Mouse (Mus musculus) MEL (cell line): ENCODE data around the gene Tmprss7. TPM values are rescaled to one million over a fixed set of nuclear protein-coding genes. Genes with fewer than 3 reads are reported as not detected.

ENCODE experiments used
- DNase-seq: peaks from one replicate; pipeline ENCODE4 v3.0.0; 2011; ENCODE audit warnings: low read depth, low spot score
- H3K27ac ChIP-seq: 2 replicates; pipeline ENCODE4 v1.5.1; 2012; ENCODE audit warnings: low read depth, mild to moderate bottlenecking, control low read depth, low read length, moderate library complexity; ENCODE audit not compliant: control insufficient read depth
- H3K27me3 ChIP-seq, 2 experiments: fragments of 150-350 bp in 1 of 2; sonication (generic) in 1 of 2; 2 replicates each; pipeline ENCODE4 v1.6.1; 2012; ENCODE audit warnings: low read length in 2 of 2, mild to moderate bottlenecking in 2 of 2, improper control_type of control experiment in 1 of 2, moderate library complexity in 1 of 2; ENCODE audit not compliant: insufficient read depth in 2 of 2, control insufficient read depth in 1 of 2
- H3K36me3 ChIP-seq, 2 experiments: 2 replicates each; pipeline ENCODE4 v1.6.1; 2012 to 2014; ENCODE audit warnings: low read length in 2 of 2, improper control_type of control experiment in 1 of 2, inconsistent platforms in 1 of 2, mild to moderate bottlenecking in 1 of 2; ENCODE audit not compliant: insufficient read depth in 2 of 2, control insufficient read depth in 1 of 2
- H3K4me1 ChIP-seq, 2 experiments: fragments of 150-350 bp in 1 of 2; sonication (generic) in 1 of 2; 2 replicates each; pipeline ENCODE4 v1.6.1; 2012; ENCODE audit warnings: low read length in 2 of 2, improper control_type of control experiment in 1 of 2, mild to moderate bottlenecking in 1 of 2; ENCODE audit not compliant: insufficient read depth in 2 of 2, control insufficient read depth in 1 of 2
- H3K4me3 ChIP-seq, 2 experiments: fragments of 150-350 bp in 1 of 2; sonication (generic) in 1 of 2; 2 replicates each; pipeline ENCODE4 v1.5.1; 2012; ENCODE audit warnings: low read depth in 2 of 2, low read length in 2 of 2, mild to moderate bottlenecking in 2 of 2, moderate library complexity in 2 of 2, control low read depth in 1 of 2, improper control_type of control experiment in 1 of 2; ENCODE audit not compliant: control insufficient read depth in 1 of 2, insufficient read depth in 1 of 2
- H3K79me2 ChIP-seq: 2 replicates; pipeline ENCODE4 v1.6.1; 2012; ENCODE audit warnings: mild to moderate bottlenecking, low read length, moderate library complexity; ENCODE audit not compliant: control insufficient read depth, poor library complexity, insufficient read depth
- H3K9ac ChIP-seq: 2 replicates; pipeline ENCODE4 v1.6.1; 2012; ENCODE audit warnings: low read depth, mild to moderate bottlenecking, control low read depth, low read length, moderate library complexity; ENCODE audit not compliant: control insufficient read depth, poor library complexity, severe bottlenecking
- H3K9me3 ChIP-seq: fragments of 150-350 bp; sonication (generic); replicated peaks from 2 replicates; pipeline ENCODE4 v1.6.1; 2012; ENCODE audit warnings: mild to moderate bottlenecking, low read length, improper control_type of control experiment, moderate library complexity; ENCODE audit not compliant: insufficient read depth
- BHLHE40 ChIP-seq: IDR thresholded peaks from 2 replicates; pipeline ENCODE4 v1.6.1; 2012; ENCODE audit warnings: low read depth, mild to moderate bottlenecking, inconsistent platforms, low read length, improper control_type of control experiment, borderline replicate concordance
- CHD1 ChIP-seq: IDR thresholded peaks from 2 replicates; pipeline ENCODE4 v1.6.1; 2012; ENCODE audit warnings: low read depth, mild to moderate bottlenecking, inconsistent platforms, low read length, improper control_type of control experiment
- E2F4 ChIP-seq: IDR thresholded peaks from 2 replicates; pipeline ENCODE4 v1.6.1; 2011; ENCODE audit warnings: low read depth, low read length, improper control_type of control experiment, borderline replicate concordance
- EP300 ChIP-seq, 2 experiments: IDR thresholded peaks; 2 replicates each; pipeline ENCODE4 v1.6.1; 2011; ENCODE audit warnings: improper control_type of control experiment in 2 of 2, low read length in 2 of 2, low read depth in 1 of 2, mild to moderate bottlenecking in 1 of 2
- ETS1 ChIP-seq: IDR thresholded peaks from 2 replicates; pipeline ENCODE4 v1.6.1; 2012; ENCODE audit warnings: low read depth, mild to moderate bottlenecking, inconsistent platforms, low read length, improper control_type of control experiment, moderate library complexity
- GATA1 ChIP-seq: IDR thresholded peaks from 2 replicates; pipeline ENCODE4 v1.6.1; 2011; ENCODE audit warnings: low read depth, low read length, improper control_type of control experiment
- JUND ChIP-seq: IDR thresholded peaks from 2 replicates; pipeline ENCODE4 v1.6.1; 2011; ENCODE audit warnings: low read depth, mild to moderate bottlenecking, improper control_type of control experiment, low read length
- MAZ ChIP-seq: IDR thresholded peaks from 2 replicates; pipeline ENCODE4 v1.6.1; 2012; ENCODE audit warnings: low read depth, mild to moderate bottlenecking, inconsistent platforms, low read length, improper control_type of control experiment
- MEF2A ChIP-seq: IDR thresholded peaks from 2 replicates; pipeline ENCODE4 v1.6.1; 2014; ENCODE audit warnings: low read depth, mild to moderate bottlenecking, inconsistent platforms, low read length, improper control_type of control experiment; ENCODE audit not compliant: poor library complexity, insufficient replicate concordance, severe bottlenecking; ENCODE audit errors: extremely low read depth
- MXI1 ChIP-seq: IDR thresholded peaks from 2 replicates; pipeline ENCODE4 v1.6.1; 2011; ENCODE audit warnings: mild to moderate bottlenecking, low read depth, low read length, improper control_type of control experiment
- MYB ChIP-seq: IDR thresholded peaks from 2 replicates; pipeline ENCODE4 v1.6.1; 2011; ENCODE audit warnings: mild to moderate bottlenecking, low read depth, low read length, improper control_type of control experiment
- MYC ChIP-seq: IDR thresholded peaks from 2 replicates; pipeline ENCODE4 v1.6.1; 2011; ENCODE audit warnings: low read depth, mild to moderate bottlenecking, low read length, improper control_type of control experiment, moderate library complexity
- NELFE ChIP-seq: IDR thresholded peaks from 2 replicates; pipeline ENCODE4 v1.6.1; 2011; ENCODE audit warnings: low read depth, low read length, improper control_type of control experiment
- POLR2AphosphoS5 ChIP-seq: IDR thresholded peaks from 2 replicates; pipeline ENCODE4 v1.6.1; 2012; ENCODE audit warnings: low read depth, borderline replicate concordance, mild to moderate bottlenecking, inconsistent platforms, low read length, moderate library complexity, mixed read lengths
- SIN3A ChIP-seq: IDR thresholded peaks from 2 replicates; pipeline ENCODE4 v1.6.1; 2012; ENCODE audit warnings: low read length, improper control_type of control experiment, inconsistent platforms
- TBP ChIP-seq: IDR thresholded peaks from 2 replicates; pipeline ENCODE4 v1.8.0; 2011; ENCODE audit warnings: low read depth, low read length, improper control_type of control experiment
- TCF12 ChIP-seq: IDR thresholded peaks from 2 replicates; pipeline ENCODE4 v1.6.1; 2014; ENCODE audit warnings: low read depth, mild to moderate bottlenecking, inconsistent platforms, low read length, improper control_type of control experiment, moderate library complexity
- USF1 ChIP-seq: IDR thresholded peaks from 2 replicates; pipeline ENCODE4 v1.6.1; 2014; ENCODE audit warnings: low read depth, mild to moderate bottlenecking, inconsistent platforms, low read length, improper control_type of control experiment, moderate library complexity
- USF2 ChIP-seq, 2 experiments: IDR thresholded peaks; 2 replicates each; pipeline ENCODE4 v1.6.1; 2011 to 2012; ENCODE audit warnings: improper control_type of control experiment in 2 of 2, low read length in 2 of 2, borderline replicate concordance in 1 of 2, inconsistent platforms in 1 of 2, low read depth in 1 of 2, mild to moderate bottlenecking in 1 of 2; ENCODE audit not compliant: insufficient read depth in 1 of 2
- ZC3H11A ChIP-seq: IDR thresholded peaks from 2 replicates; pipeline ENCODE4 v1.6.1; 2012; ENCODE audit warnings: low read depth, mild to moderate bottlenecking, inconsistent platforms, low read length, improper control_type of control experiment
- polyA plus RNA-seq, 2 experiments: library from polyadenylated mRNA; stranded (reverse) in 1 of 2; unstranded in 1 of 2; fragments of >175 nt in 1 of 2; fragments of >200 nt in 1 of 2; gene quantifications; 2 replicates each; pipeline versions ENCODE4 v1.2.1 to v1.2.4; 2012; ENCODE audit warnings: low replicate concordance in 2 of 2, low read depth in 1 of 2; ENCODE audit not compliant: insufficient read length in 2 of 2, insufficient read depth in 1 of 2, missing spikeins in 1 of 2
- total RNA-seq: library from RNA; depleted of rRNA; stranded (reverse); fragments of 300-350 nt; gene quantifications from 2 replicates; pipeline ENCODE4 v1.2.3, GENCODE M21; 2012

Tmprss7 gene
- total and polyA plus RNA-seq, 3 experiments = 0.04 TPM; not detected in 1

DNA sequence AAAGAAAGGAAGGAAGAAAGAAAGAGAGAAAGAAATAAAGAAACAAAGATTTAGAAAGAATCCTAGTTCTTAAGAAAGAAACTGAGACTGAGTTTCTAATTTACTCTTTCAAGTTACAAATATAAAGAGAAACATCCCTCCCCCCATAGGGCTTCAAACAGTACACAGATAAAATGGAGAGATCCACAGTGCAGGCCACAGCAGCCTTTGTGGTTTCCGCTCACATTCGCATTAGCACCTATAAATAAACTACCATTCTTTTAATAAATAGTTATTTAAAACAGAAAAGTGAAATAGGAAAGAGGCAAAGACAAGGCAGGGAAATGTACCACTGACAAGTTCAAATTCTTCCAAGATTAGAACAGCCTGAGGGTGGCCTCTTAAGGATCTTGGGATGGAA lies 68.7 kb downstream of the Tmprss7 start (continued):
- TF ChIP-seq USF2 (IDR thresholded peaks at IDR 0.05; ENCODE audit: borderline replicate concordance in 1 of 2, insufficient read depth in 1 of 2, low read depth in 1 of 2, low read length in 2 of 2) (no peak), ETS1 (no peak), MEF2A (peak; percentile 18; the same call in 1 of the 2 replicates), CHD1 (no peak), TCF12 (0 out of 2 replicates have a peak, but pooled peaks have one; percentile 9), POLR2AphosphoS5 (no peak), MAZ (no peak), USF1 (no peak), NELFE (no peak), SIN3A (no peak), ZC3H11A (no peak), MXI1 (no peak), E2F4 (no peak), TBP (no peak), GATA1 (no peak), MYC (no peak), JUND (no peak)
- TF ChIP-seq, all 39 proteins: peak for 5

DNA sequence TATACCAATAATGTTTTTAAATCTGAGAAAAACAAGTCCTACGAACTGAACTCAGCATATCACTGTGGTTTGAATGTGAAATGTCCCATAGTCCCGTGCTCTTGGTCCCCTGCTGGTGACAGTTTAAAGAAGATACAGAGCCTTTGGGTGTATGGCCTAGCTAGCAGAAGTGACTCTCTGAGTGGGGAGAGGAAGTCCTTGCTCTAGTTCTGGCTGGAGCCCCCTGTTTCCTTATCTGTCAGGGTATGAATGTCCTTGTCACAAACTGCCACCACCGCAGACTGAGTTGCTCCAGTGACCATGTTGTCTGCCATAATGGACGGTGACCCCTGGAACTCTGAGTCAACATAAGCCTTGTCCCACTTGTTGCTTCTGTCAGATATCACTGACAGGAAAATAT lies 70.2 kb downstream of the Tmprss7 start:
- Histone ChIP-seq H3K4me1 (peaks cover 8 to 13% of the 10 kb centered on the region in 2 experiments; a peak in 3 of 4 replicates), H3K4me3 (no peak overlapping the region), H3K79me2 (no peaks in the 10 kb centered on the region), H3K27me3 (no peaks in the 10 kb centered on the region), H3K9me3 (no peaks in the 10 kb centered on the region), H3K36me3 (peaks cover 0 to 14% of the 10 kb centered on the region in 2 experiments; a peak in 2 of 4 replicates), H3K9ac (no peak overlapping the region), H3K27ac (no peak overlapping the region; the same call in 1 of the 2 replicates)
- DNase-seq = peak; percentile 67
- TF ChIP-seq BHLHE40 (peak; percentile 63; the same call in 1 of the 2 replicates), SIN3A (no peak), MYB (peak; percentile 33; the same call in 1 of the 2 replicates), EP300 (IDR thresholded peaks at IDR 0.05; ENCODE audit: low read depth in 1 of 2, low read length in 2 of 2) (peak in 1 of 2 experiments; percentile 64; a peak in 2 of 4 replicates), GATA1 (0 out of 2 replicates have a peak, but pooled peaks have one; percentile 39), TCF12 (no peak)
